Mouse (Mus musculus) forebrain, embryonic 13.5 days (tissue): Measurements from ENCODE around the gene Chmp2a. TPM values are rescaled to one million over a fixed set of nuclear protein-coding genes. Genes with fewer than 3 reads are reported as not detected.
"Not testable (repeated sequence)": the region's sequence is repeated elsewhere in the genome, so short reads cannot be mapped to it uniquely, and the experiment has no call there.

Source experiments
- ATAC-seq: fragments of 200-750 bp; cut with Nextera tagmentation; 2 replicates; pipeline ENCODE4 v1.8.0; 2017
- H3K27ac ChIP-seq: fragments of 300-500 bp; sonication (generic); 2 replicates; pipeline ENCODE4 v1.5.1; 2015; ENCODE audit warnings: inconsistent platforms, mild to moderate bottlenecking, moderate library complexity
- H3K27me3 ChIP-seq: fragments of 300-500 bp; sonication (generic); 2 replicates; pipeline ENCODE4 v1.6.1; 2015; ENCODE audit warnings: mild to moderate bottlenecking, inconsistent platforms
- H3K36me3 ChIP-seq: fragments of 300-500 bp; sonication (generic); 2 replicates; pipeline ENCODE4 v1.6.1; 2015; ENCODE audit warnings: mild to moderate bottlenecking, inconsistent platforms; ENCODE audit not compliant: poor library complexity, severe bottlenecking
- H3K4me1 ChIP-seq: fragments of 300-500 bp; sonication (generic); 2 replicates; pipeline ENCODE4 v1.6.1; 2015; ENCODE audit warnings: inconsistent platforms
- H3K4me2 ChIP-seq: fragments of 300-500 bp; sonication (generic); 2 replicates; pipeline ENCODE4 v1.6.1; 2015; ENCODE audit warnings: inconsistent platforms, mild to moderate bottlenecking, moderate library complexity
- H3K4me3 ChIP-seq: fragments of 300-500 bp; sonication (generic); 2 replicates; pipeline ENCODE4 v1.5.1; 2015; ENCODE audit warnings: mild to moderate bottlenecking, inconsistent platforms
- H3K9ac ChIP-seq: fragments of 300-500 bp; sonication (generic); 2 replicates; pipeline ENCODE4 v1.6.1; 2015; ENCODE audit warnings: mild to moderate bottlenecking, inconsistent platforms
- H3K9me3 ChIP-seq: fragments of 300-500 bp; sonication (generic); replicated peaks from 2 replicates; pipeline ENCODE4 v1.6.1; 2016; ENCODE audit warnings: inconsistent platforms
- WGBS: fragments of 180-500 bp; shearing (Covaris S2); methylation state at CpG from one replicate; pipeline ENCODE4 v1.1.7; 2015; 5-methylcytosine and 5-hydroxymethylcytosine counted together
- polyA plus RNA-seq: library from polyadenylated mRNA; unstranded; fragments of >200 nt; fragmentation: Nextera tagmentation; extraction: Ambion mirVana; gene quantifications from 2 replicates; pipeline ENCODE4 v1.2.1, GENCODE M21; 2015

Chmp2a gene
- 164 and 168 TPM in 2 replicates for polyA plus RNA-seq

- H3K27me3 ChIP-seq = no peaks in the 10 kb centered on the region
- ATAC-seq = peak; percentile 80
- WGBS = 1% methylated on average over 45 of the region's 45 CpGs
- peaks cover 61% of the 10 kb centered on the region for H3K36me3 ChIP-seq
- peaks cover 48% of the 10 kb centered on the region for H3K4me1 ChIP-seq
- peak within 1 kb of the TSS; percentile 76 for H3K4me2 ChIP-seq
- H3K9me3 ChIP-seq = no peaks in the 10 kb centered on the region
- H3K4me3 ChIP-seq = peak within 1 kb of the TSS; percentile 60
- peak within 1 kb of the TSS; percentile 90 for H3K27ac ChIP-seq
- H3K9ac ChIP-seq = peak within 1 kb of the TSS; percentile 83
Observed at GRCm38 (mm10) chr7:13034148-13034977, at the start of gene Chmp2a. Chmp2a (minus strand) TSS chr7:13034807.

DNA sequence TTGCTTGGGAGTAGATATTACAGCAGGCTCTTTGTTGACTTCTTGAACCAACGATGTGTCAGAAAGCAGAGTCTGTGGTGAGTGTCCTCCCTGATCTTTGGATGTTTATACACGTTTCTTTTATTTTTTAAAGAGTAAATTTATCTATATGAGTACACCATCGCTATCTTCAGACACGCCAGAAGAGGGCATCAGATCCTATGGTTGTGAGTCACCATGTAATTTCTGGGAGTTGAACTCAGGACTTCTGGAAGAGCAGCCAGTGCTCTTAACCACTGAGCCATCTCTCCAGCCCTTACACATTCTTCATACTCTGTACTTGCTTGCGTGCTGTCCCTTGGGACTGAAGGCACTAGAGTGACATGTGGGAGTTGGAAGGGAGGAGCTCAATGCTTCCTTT, 37.7 kb upstream of the Chmp2a start:
- ATAC-seq = no peak
- Histone ChIP-seq H3K4me2 (no peak overlapping the region), H3K4me3 (no peak overlapping the region), H3K36me3 (no peaks in the 10 kb centered on the region), H3K27ac (no peak overlapping the region), H3K9ac (no peak overlapping the region), H3K27me3 (no peaks in the 10 kb centered on the region), H3K9me3 (no peaks in the 10 kb centered on the region), H3K4me1 (no peaks in the 10 kb centered on the region)
- 52% methylated on average over 5 of the region's 5 CpGs for WGBS

GRCm38 (mm10) chr7:13063399-13063798, 28.8 kb upstream of the Chmp2a start:
- H3K4me3 ChIP-seq, H3K4me1 ChIP-seq, ATAC-seq, H3K27ac ChIP-seq, H3K4me2 ChIP-seq, H3K9me3 ChIP-seq, H3K27me3 ChIP-seq, H3K9ac ChIP-seq, H3K36me3 ChIP-seq: not testable (repeated sequence)
- WGBS = 51% methylated on average over 2 of the region's 2 CpGs

DNA sequence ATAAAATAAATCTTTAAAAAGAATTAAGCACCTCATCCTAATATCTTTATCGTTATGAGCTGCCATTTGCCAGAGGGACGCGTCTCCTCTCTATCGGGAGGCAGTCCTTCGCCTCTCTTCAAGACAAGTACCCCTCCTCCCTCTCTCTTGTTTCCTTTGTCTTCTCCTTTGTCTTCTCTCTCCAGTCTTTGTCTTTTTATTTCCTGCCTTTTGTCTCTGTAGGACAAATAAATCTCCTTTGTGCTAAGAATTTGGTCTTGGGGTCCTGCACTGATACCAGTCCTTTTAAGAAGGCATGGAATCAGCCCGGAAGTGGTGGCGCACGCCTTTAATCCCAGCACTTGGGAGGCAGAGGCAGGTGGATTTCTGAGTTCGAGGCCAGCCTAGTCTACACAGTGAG, 24.9 kb upstream of the Chmp2a start:
- Histone ChIP-seq H3K9ac (no peak overlapping the region), H3K27ac (no peak overlapping the region), H3K27me3 (no peaks in the 10 kb centered on the region), H3K4me3 (no peak overlapping the region), H3K9me3 (no peaks in the 10 kb centered on the region), H3K4me2 (no peak overlapping the region), H3K36me3 (no peaks in the 10 kb centered on the region), H3K4me1 (no peaks in the 10 kb centered on the region; the same call in 1 of the 2 replicates)
- 83% methylated on average over 9 of the region's 9 CpGs for WGBS
- ATAC-seq = no peak

GRCm38 (mm10) chr7:13056913-13057700, 22.5 kb upstream of the Chmp2a start:
- Histone ChIP-seq H3K4me3 (no peak overlapping the region), H3K36me3 (no peaks in the 10 kb centered on the region), H3K4me1 (peaks cover 6% of the 10 kb centered on the region), H3K4me2 (no peak overlapping the region), H3K9me3 (no peaks in the 10 kb centered on the region), H3K27ac (no peak overlapping the region), H3K27me3 (no peaks in the 10 kb centered on the region), H3K9ac (no peak overlapping the region)
- WGBS = 53% methylated on average over 8 of the region's 8 CpGs
- ATAC-seq = no peak

- Histone ChIP-seq H3K9me3 (no peaks in the 10 kb centered on the region), H3K4me3 (peak within 1 kb of the TSS; percentile 56), H3K27me3 (no peaks in the 10 kb centered on the region), H3K27ac (peak within 1 kb of the TSS; percentile 93), H3K36me3 (no peaks in the 10 kb centered on the region), H3K4me1 (peaks cover 6% of the 10 kb centered on the region), H3K9ac (peak within 1 kb of the TSS; percentile 65), H3K4me2 (peak within 1 kb of the TSS; percentile 58)
- peak; percentile 97 for ATAC-seq
- under 1% methylated on average over 41 of the region's 41 CpGs for WGBS
Observed at GRCm38 (mm10) chr7:13054287-13055010, 19.8 kb upstream of the Chmp2a start, which contains the start of gene Mzf1. Mzf1 (minus strand) TSS chr7:13054764.

DNA sequence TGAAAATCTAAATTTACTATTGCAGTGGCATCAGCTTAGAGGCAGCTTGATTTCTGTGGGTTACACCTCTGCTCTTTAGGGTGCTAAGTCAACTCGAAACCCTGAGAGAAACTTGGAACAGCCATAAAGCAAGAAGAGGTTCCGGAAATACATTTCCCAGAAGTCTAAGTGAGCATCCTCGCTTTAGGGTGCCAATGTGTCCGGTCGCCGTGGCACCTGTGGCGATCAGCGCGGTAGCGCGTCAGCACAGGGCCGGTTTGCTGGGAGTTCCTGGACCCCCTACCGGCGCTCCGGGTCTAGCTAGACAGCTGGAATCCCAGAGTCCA, 19.3 kb upstream of the Chmp2a start:
- Histone ChIP-seq H3K9me3 (no peaks in the 10 kb centered on the region), H3K9ac (peak overlapping the region; percentile 65), H3K4me1 (peaks cover 6% of the 10 kb centered on the region), H3K27ac (peak overlapping the region; percentile 93), H3K36me3 (no peaks in the 10 kb centered on the region), H3K4me3 (peak overlapping the region; percentile 56), H3K27me3 (no peaks in the 10 kb centered on the region), H3K4me2 (peak overlapping the region; percentile 58)
- 2% methylated on average over 15 of the region's 15 CpGs for WGBS
- ATAC-seq = no peak

DNA sequence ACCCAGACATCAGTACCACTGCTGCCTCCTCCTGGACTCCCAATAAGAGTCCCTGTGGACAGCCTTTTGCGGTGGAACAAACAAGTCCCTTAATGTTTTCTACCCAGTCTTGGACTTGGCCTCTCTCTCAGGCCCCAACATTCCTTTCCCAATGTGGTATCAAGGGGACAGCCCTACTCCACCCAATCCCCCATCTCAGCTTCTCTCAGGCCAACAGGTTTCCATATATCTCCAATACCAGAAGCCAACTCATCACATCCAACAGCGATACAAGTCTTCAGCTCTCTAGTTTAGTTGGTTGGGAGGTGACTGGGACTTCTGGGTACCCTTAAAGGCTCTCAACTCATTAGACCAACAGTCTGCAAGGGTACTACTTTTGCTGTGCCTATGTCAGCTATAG, 18.9 kb upstream of the Chmp2a start:
- no peaks in the 10 kb centered on the region for H3K27me3 ChIP-seq
- WGBS = 94% methylated on average over 2 of the region's 2 CpGs
- H3K27ac ChIP-seq = no peak overlapping the region
- peak overlapping the region; percentile 58 for H3K4me2 ChIP-seq
- no peak for ATAC-seq
- H3K4me1 ChIP-seq = peaks cover 6% of the 10 kb centered on the region
- no peaks in the 10 kb centered on the region for H3K36me3 ChIP-seq
- H3K9ac ChIP-seq = 0 out of 2 replicates have a peak overlapping the region, but pooled peaks have one; percentile 65
- no peaks in the 10 kb centered on the region for H3K9me3 ChIP-seq
- peak overlapping the region; percentile 56 for H3K4me3 ChIP-seq

DNA sequence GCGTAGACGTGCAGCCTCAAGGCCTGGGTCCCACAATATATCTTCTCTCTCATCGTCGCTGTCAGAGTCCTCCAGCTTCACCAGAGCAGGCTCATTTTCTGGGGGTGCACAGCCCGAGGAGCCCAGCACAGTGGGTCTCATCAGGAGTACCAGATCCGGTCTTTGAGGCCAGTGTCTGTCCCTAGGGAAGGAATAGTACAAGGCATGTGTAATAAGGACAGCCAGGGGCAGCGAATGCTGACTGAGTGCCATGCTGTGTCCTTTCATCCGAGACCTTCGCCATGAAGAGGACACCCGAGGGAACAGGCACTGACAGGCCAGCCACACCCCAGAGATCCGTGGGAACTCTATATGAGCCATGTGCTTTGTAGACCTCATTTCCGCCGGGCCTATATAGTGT, 18.4 kb upstream of the Chmp2a start:
- Histone ChIP-seq H3K36me3 (no peaks in the 10 kb centered on the region), H3K27ac (no peak overlapping the region), H3K4me2 (no peak overlapping the region), H3K4me1 (peaks cover 6% of the 10 kb centered on the region), H3K9ac (no peak overlapping the region), H3K9me3 (no peaks in the 10 kb centered on the region), H3K4me3 (no peak overlapping the region), H3K27me3 (no peaks in the 10 kb centered on the region)
- no peak for ATAC-seq
- 92% methylated on average over 13 of the region's 13 CpGs for WGBS

GRCm38 (mm10) chr7:13046084-13046483, 11.5 kb upstream of the Chmp2a start:
- 5% methylated on average over 2 of the region's 2 CpGs for WGBS
- peak; percentile 41 for ATAC-seq
- no peak overlapping the region for H3K4me2 ChIP-seq

DNA sequence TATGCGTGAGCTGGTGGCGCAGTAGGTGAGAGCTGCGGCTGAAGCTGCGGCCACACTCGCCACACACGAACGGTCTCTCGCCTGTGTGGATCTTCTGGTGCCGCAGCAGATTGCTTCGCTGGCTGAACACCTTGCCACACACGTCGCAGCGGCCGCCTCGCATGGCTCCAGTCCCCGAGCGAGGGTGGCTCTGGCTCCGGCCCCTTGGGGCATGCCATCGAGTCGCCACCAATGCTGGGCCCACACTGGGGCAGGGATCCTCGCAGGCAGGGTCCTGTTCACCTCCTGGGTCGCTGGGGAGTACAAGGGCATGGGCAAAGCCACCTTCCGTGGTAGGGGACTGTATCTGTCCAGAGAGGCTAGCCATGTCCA, 9.6 kb upstream of the Chmp2a start:
- Histone ChIP-seq H3K27me3 (peaks cover 49% of the 10 kb centered on the region), H3K27ac (no peak overlapping the region), H3K4me3 (peak overlapping the region; percentile 48), H3K9ac (peak overlapping the region; percentile 78), H3K4me1 (peaks cover 17% of the 10 kb centered on the region), H3K36me3 (no peaks in the 10 kb centered on the region), H3K9me3 (no peaks in the 10 kb centered on the region), H3K4me2 (peak overlapping the region; percentile 92)
- WGBS = 4% methylated on average over 23 of the region's 23 CpGs
- peak; percentile 12; the same call in 1 of the 2 replicates for ATAC-seq

More at GRCm38 (mm10) chr7:13046084-13046483, 11.5 kb upstream of the Chmp2a start:
- Histone ChIP-seq H3K36me3 (no peaks in the 10 kb centered on the region), H3K9me3 (no peaks in the 10 kb centered on the region), H3K27me3 (peaks cover 47% of the 10 kb centered on the region), H3K4me3 (no peak overlapping the region), H3K9ac (no peak overlapping the region), H3K27ac (no peak overlapping the region), H3K4me1 (peaks cover 15% of the 10 kb centered on the region)
